Mouse (Mus musculus) cortical plate, adult 2 months (tissue): ENCODE measurements around the gene Gemin2. TPM values are rescaled to one million over a fixed set of nuclear protein-coding genes. Genes with fewer than 3 reads are reported as not detected.
"Not testable (repeated sequence)": the region's sequence is repeated elsewhere in the genome, so short reads cannot be mapped to it uniquely, and the experiment has no call there.

ENCODE experiments used
- H3K27ac ChIP-seq: fragments of 200-500 bp; 2 replicates; pipeline ENCODE4 v1.5.1; 2012; ENCODE audit warnings: low read length, control low read depth, inconsistent platforms; ENCODE audit not compliant: insufficient read depth
- H3K4me1 ChIP-seq: fragments of 200-500 bp; 2 replicates; pipeline ENCODE4 v1.6.1; 2011; ENCODE audit warnings: low read length; ENCODE audit not compliant: control insufficient read depth, insufficient read depth
- H3K4me3 ChIP-seq: fragments of 200-500 bp; 2 replicates; pipeline ENCODE4 v1.5.1; 2011; ENCODE audit warnings: mild to moderate bottlenecking, low read length, control low read depth; ENCODE audit not compliant: insufficient read depth
- CTCF ChIP-seq: fragments of 200-500 bp; IDR thresholded peaks from 2 replicates; pipeline ENCODE4 v1.5.1; 2011; ENCODE audit warnings: mild to moderate bottlenecking, control low read depth, low read length; ENCODE audit not compliant: insufficient read depth; ENCODE audit errors: extremely low read depth
- POLR2A ChIP-seq: fragments of 200-500 bp; IDR thresholded peaks from 2 replicates; pipeline ENCODE4 v1.6.1; 2011; ENCODE audit warnings: mild to moderate bottlenecking, low read length, control low read depth; ENCODE audit not compliant: insufficient read depth; ENCODE audit errors: extremely low read depth
- polyA plus RNA-seq: library from polyadenylated mRNA; depleted of rRNA; stranded (reverse); fragments of >200 nt; gene quantifications from 2 replicates; pipeline ENCODE4 v1.2.3, GENCODE M21; 2012; rRNA removed

Gemin2 gene
- polyA plus RNA-seq: 9.2 and 10.5 TPM in 2 replicates

GRCm38 (mm10) chr12:59013234-59013633, at the start of gene Gemin2:
Gemin2 (plus strand) TSS chr12:59013393.
- peaks cover 4% of the 10 kb centered on the region for H3K4me1 ChIP-seq
- H3K4me3 ChIP-seq: peak within 1 kb of the TSS; percentile 98
- no peak for TF ChIP-seq CTCF
- peak; percentile 72 for TF ChIP-seq POLR2A
- no peak within 1 kb of the TSS for H3K27ac ChIP-seq

GRCm38 (mm10) chr12:58964583-58964982, 48.6 kb upstream of the Gemin2 start:
- TF ChIP-seq CTCF (peak; percentile 78), POLR2A (no peak)

GRCm38 (mm10) chr12:58976966-58977365, 36.2 kb upstream of the Gemin2 start:
- no peak for TF ChIP-seq CTCF
- TF ChIP-seq POLR2A: no peak
- H3K27ac ChIP-seq: no peak overlapping the region
- H3K4me1 ChIP-seq: no peaks in the 10 kb centered on the region
- H3K4me3 ChIP-seq: no peak overlapping the region

More at GRCm38 (mm10) chr12:58964583-58964982, 48.6 kb upstream of the Gemin2 start:
- Histone ChIP-seq H3K27ac (no peak overlapping the region), H3K4me3 (no peak overlapping the region), H3K4me1 (no peaks in the 10 kb centered on the region)

- H3K27ac ChIP-seq, H3K4me1 ChIP-seq, H3K4me3 ChIP-seq: not testable (repeated sequence)
Observed at GRCm38 (mm10) chr12:58981178-58981661, 32.0 kb upstream of the Gemin2 start.

- H3K27ac ChIP-seq: no peak overlapping the region
- no peak overlapping the region for H3K4me3 ChIP-seq
- no peak for TF ChIP-seq POLR2A
- TF ChIP-seq CTCF: no peak
- no peaks in the 10 kb centered on the region for H3K4me1 ChIP-seq
Observed at GRCm38 (mm10) chr12:58985766-58986165, 27.4 kb upstream of the Gemin2 start.

GRCm38 (mm10) chr12:59010482-59010881, 2.7 kb upstream of the Gemin2 start:
- Histone ChIP-seq H3K27ac (no peak overlapping the region), H3K4me3 (peak overlapping the region; percentile 98; the same call in 1 of the 2 replicates), H3K4me1 (peaks cover 4% of the 10 kb centered on the region)
- TF ChIP-seq CTCF (no peak), POLR2A (no peak)

GRCm38 (mm10) chr12:59011275-59011843, 1.8 kb upstream of the Gemin2 start:
- TF ChIP-seq POLR2A: no peak
- no peak for TF ChIP-seq CTCF
- peaks cover 4% of the 10 kb centered on the region for H3K4me1 ChIP-seq
- peak overlapping the region; percentile 96 for H3K27ac ChIP-seq
- H3K4me3 ChIP-seq: peak overlapping the region; percentile 98

- peaks cover 4% of the 10 kb centered on the region for H3K4me1 ChIP-seq
- TF ChIP-seq POLR2A: peak; percentile 88
- TF ChIP-seq CTCF: no peak
- H3K27ac ChIP-seq: peak within 1 kb of the TSS; percentile 96
- peak within 1 kb of the TSS; percentile 98 for H3K4me3 ChIP-seq
Observed at GRCm38 (mm10) chr12:59011844-59012709, 1.1 kb upstream of the Gemin2 start, which contains the start of gene Sec23a. Sec23a (minus strand) TSS chr12:59012017.

GRCm38 (mm10) chr12:59012710-59013091, 492 bp upstream of the Gemin2 start:
- TF ChIP-seq CTCF (no peak), POLR2A (no peak)
- Histone ChIP-seq H3K4me1 (peaks cover 4% of the 10 kb centered on the region), H3K27ac (no peak overlapping the region), H3K4me3 (peak overlapping the region; percentile 98)

GRCm38 (mm10) chr12:59017970-59018369, 4.8 kb downstream of the Gemin2 start:
- Histone ChIP-seq H3K4me1 (no peaks in the 10 kb centered on the region), H3K27ac (no peak overlapping the region), H3K4me3 (no peak overlapping the region)
- TF ChIP-seq CTCF: no peak
